Mouse (Mus musculus): Measurements from ENCODE around the gene Sirt3. TPM values are rescaled to one million over a fixed set of nuclear protein-coding genes. Genes with fewer than 3 reads are reported as not detected.

Gene Sirt3
- polyA plus RNA-seq, 1 experiment from 2014 or later, result 24.7 TPM

DNA sequence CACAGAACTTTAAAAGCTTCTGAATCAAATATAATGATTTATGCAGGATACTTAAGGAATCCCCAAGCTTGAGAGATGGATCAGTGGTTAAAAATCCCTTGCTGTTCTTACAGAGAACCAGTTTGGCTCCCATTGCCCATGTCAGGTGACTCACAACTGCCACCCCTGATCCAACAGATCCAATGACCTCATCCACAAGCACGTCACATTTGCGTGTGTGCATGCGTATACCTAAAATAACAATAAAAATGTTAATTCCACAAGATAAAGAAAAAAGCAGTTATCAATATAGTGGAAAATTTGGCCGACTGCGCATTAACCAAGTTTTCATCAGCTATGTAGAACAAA, 60.8 kb downstream of the Sirt3 start:
- peak overlapping the region; percentile 76 for H3K4me2 ChIP-seq
- no peaks in the 10 kb centered on the region for H3K9me3 ChIP-seq
- no peaks in the 10 kb centered on the region for H3K36me3 ChIP-seq (replicated peaks)
- WGBS, result 44% methylated on average over 5 of the region's 5 CpGs
- peaks cover 3% of the 10 kb centered on the region; the same call in 1 of the 2 replicates for H3K27me3 ChIP-seq
- peaks cover 4% of the 10 kb centered on the region; the same call in 1 of the 2 replicates for H3K4me1 ChIP-seq
- H3K4me3 ChIP-seq (replicated peaks), result peak overlapping the region; percentile 60
- H3K9ac ChIP-seq, result peak overlapping the region; percentile 61; the same call in 1 of the 2 replicates
- no peak overlapping the region for H3K27ac ChIP-seq
- peak; percentile 37; the same call in 1 of the 2 replicates for ATAC-seq (ENCODE audit: low FRiP score)

GRCm38 (mm10) chr7:140820173-140820572, 61.9 kb downstream of the Sirt3 start:
- Histone ChIP-seq H3K9me3 (no peaks in the 10 kb centered on the region), H3K27ac (no peak overlapping the region), H3K4me3 (replicated peaks) (no peak overlapping the region), H3K4me1 (peaks cover 4% of the 10 kb centered on the region; the same call in 1 of the 2 replicates), H3K36me3 (replicated peaks) (no peaks in the 10 kb centered on the region), H3K4me2 (no peak overlapping the region), H3K9ac (no peak overlapping the region), H3K27me3 (no peaks in the 10 kb centered on the region; the same call in 1 of the 2 replicates)
- WGBS, result 85% methylated on average over 4 of the region's 4 CpGs
- ATAC-seq (ENCODE audit: low FRiP score), result no peak

Other genes with a start within 250 kb of the Sirt3 start
- gene Olfr53, start 235.9 kb downstream of the Sirt3 start, polyA plus RNA-seq (2016; fragmentation: Nextera tagmentation; extraction: Ambion mirVana), result not detected in 2 replicates
- not detected in 2 replicates for gene Olfr539, start 222.4 kb downstream of the Sirt3 start, polyA plus RNA-seq (2016; fragmentation: Nextera tagmentation; extraction: Ambion mirVana)
- gene Olfr45, start 200.4 kb downstream of the Sirt3 start, polyA plus RNA-seq (2016; fragmentation: Nextera tagmentation; extraction: Ambion mirVana), result not detected in 2 replicates
- not detected in 2 replicates for gene Olfr541, start 185.0 kb downstream of the Sirt3 start, polyA plus RNA-seq (2016; fragmentation: Nextera tagmentation; extraction: Ambion mirVana)
- not detected in 2 replicates for gene Cyp2e1, start 118.6 kb downstream of the Sirt3 start, polyA plus RNA-seq (2016; fragmentation: Nextera tagmentation; extraction: Ambion mirVana)
- gene Syce1, start 94.5 kb downstream of the Sirt3 start, polyA plus RNA-seq (2016; fragmentation: Nextera tagmentation; extraction: Ambion mirVana), result 0.13 and 0.31 TPM in 2 replicates
- gene Zfp941, start 60.1 kb downstream of the Sirt3 start, polyA plus RNA-seq (2016; fragmentation: Nextera tagmentation; extraction: Ambion mirVana), result 7.0 and 7.4 TPM in 2 replicates
- gene Urah, start 47.3 kb downstream of the Sirt3 start, polyA plus RNA-seq (2016; fragmentation: Nextera tagmentation; extraction: Ambion mirVana), result not detected in 2 replicates
- not detected in 2 replicates for gene Scgb1c1, start 36.8 kb downstream of the Sirt3 start, polyA plus RNA-seq (2016; fragmentation: Nextera tagmentation; extraction: Ambion mirVana)
- 0.13 TPM in 1 of 2 replicates, not detected in the other for gene Odf3, start 34.5 kb downstream of the Sirt3 start, polyA plus RNA-seq (2016; fragmentation: Nextera tagmentation; extraction: Ambion mirVana)
- not detected in 2 replicates for gene Gm45785, start 26.0 kb downstream of the Sirt3 start, polyA plus RNA-seq (2016; fragmentation: Nextera tagmentation; extraction: Ambion mirVana)
- gene Ric8a, start 25.4 kb downstream of the Sirt3 start, polyA plus RNA-seq (2016; fragmentation: Nextera tagmentation; extraction: Ambion mirVana), result 60.3 and 65.6 TPM in 2 replicates
- 27.6 and 27.8 TPM in 2 replicates for gene Bet1l, start 24.7 kb downstream of the Sirt3 start, polyA plus RNA-seq (2016; fragmentation: Nextera tagmentation; extraction: Ambion mirVana)
- 307 and 318 TPM in 2 replicates for gene Psmd13, start 341 bp downstream of the Sirt3 start, polyA plus RNA-seq (2016; fragmentation: Nextera tagmentation; extraction: Ambion mirVana)
- not detected in 2 replicates for gene Cox8b, start 18.1 kb upstream of the Sirt3 start, polyA plus RNA-seq (2016; fragmentation: Nextera tagmentation; extraction: Ambion mirVana)
- gene Nlrp6, start 38.6 kb upstream of the Sirt3 start, polyA plus RNA-seq (2016; fragmentation: Nextera tagmentation; extraction: Ambion mirVana), result 0.13 and 0.17 TPM in 2 replicates
- gene Pgghg, start 59.1 kb upstream of the Sirt3 start, polyA plus RNA-seq (2016; fragmentation: Nextera tagmentation; extraction: Ambion mirVana), result 12.7 and 12.9 TPM in 2 replicates
- 0.78 and 1.4 TPM in 2 replicates for gene Ifitm5, start 68.0 kb upstream of the Sirt3 start, polyA plus RNA-seq (2016; fragmentation: Nextera tagmentation; extraction: Ambion mirVana)
- not detected in 2 replicates for gene Gm45717, start 73.6 kb upstream of the Sirt3 start, polyA plus RNA-seq (2016; fragmentation: Nextera tagmentation; extraction: Ambion mirVana)
- gene Ifitm2, start 73.7 kb upstream of the Sirt3 start, polyA plus RNA-seq (2016; fragmentation: Nextera tagmentation; extraction: Ambion mirVana), result 178 and 217 TPM in 2 replicates
- gene Ifitm1, start 84.9 kb upstream of the Sirt3 start, polyA plus RNA-seq (2016; fragmentation: Nextera tagmentation; extraction: Ambion mirVana), result 5.8 and 6.2 TPM in 2 replicates
- gene Ifitm3, start 128.5 kb upstream of the Sirt3 start, polyA plus RNA-seq (2016; fragmentation: Nextera tagmentation; extraction: Ambion mirVana), result 11.6 and 13.0 TPM in 2 replicates
- not detected in 2 replicates for gene Ifitm6, start 135.6 kb upstream of the Sirt3 start, polyA plus RNA-seq (2016; fragmentation: Nextera tagmentation; extraction: Ambion mirVana)
- gene Gm17387, start 146.8 kb upstream of the Sirt3 start, polyA plus RNA-seq (2016; fragmentation: Nextera tagmentation; extraction: Ambion mirVana), result not detected in 2 replicates
- 40.7 and 43.6 TPM in 2 replicates for gene B4galnt4, start 178.8 kb upstream of the Sirt3 start, polyA plus RNA-seq (2016; fragmentation: Nextera tagmentation; extraction: Ambion mirVana)
- 1.3 and 1.5 TPM in 2 replicates for gene Pkp3, start 195.9 kb upstream of the Sirt3 start, polyA plus RNA-seq (2016; fragmentation: Nextera tagmentation; extraction: Ambion mirVana)
- gene Sigirr, start 218.3 kb upstream of the Sirt3 start, polyA plus RNA-seq (2016; fragmentation: Nextera tagmentation; extraction: Ambion mirVana), result 1.3 and 1.5 TPM in 2 replicates
- 0.31 and 0.37 TPM in 2 replicates for gene Ano9, start 235.5 kb upstream of the Sirt3 start, polyA plus RNA-seq (2016; fragmentation: Nextera tagmentation; extraction: Ambion mirVana)
- gene Ptdss2, start 240.1 kb upstream of the Sirt3 start, polyA plus RNA-seq (2016; fragmentation: Nextera tagmentation; extraction: Ambion mirVana), result 63.5 and 64.9 TPM in 2 replicates